Mouse (Mus musculus): ENCODE data around the gene Mrgpra2b.
"Not testable (repeated sequence)": the region's sequence is repeated elsewhere in the genome, so short reads cannot be mapped to it uniquely, and the experiment has no call there.

The Mrgpra2b gene

GRCm38 (mm10) chr7:47528762-47529161 lies at the start of gene Mrgpra2b:
Gene Mrgpra2b, minus strand, starts transcription at chr7:47528862.
- DNase-seq = no peak

- DNase-seq = no peak
Measured at GRCm38 (mm10) chr7:47516379-47516778, 12.3 kb downstream of the Mrgpra2b start.

GRCm38 (mm10) chr7:47515050-47515449 lies 13.6 kb downstream of the Mrgpra2b start:
- DNase-seq = no peak

- DNase-seq = no peak
Measured at GRCm38 (mm10) chr7:47502953-47503352, 25.7 kb downstream of the Mrgpra2b start.

GRCm38 (mm10) chr7:47491266-47491665 lies 37.4 kb downstream of the Mrgpra2b start:
- DNase-seq = not testable (repeated sequence)

GRCm38 (mm10) chr7:47489438-47489837 lies 39.2 kb downstream of the Mrgpra2b start:
- DNase-seq = not testable (repeated sequence)

GRCm38 (mm10) chr7:47483181-47483580 lies 45.5 kb downstream of the Mrgpra2b start:
- DNase-seq = not testable (repeated sequence)

- DNase-seq = not testable (repeated sequence)
Measured at GRCm38 (mm10) chr7:47473904-47474303, 54.8 kb downstream of the Mrgpra2b start.

GRCm38 (mm10) chr7:47465278-47465981 lies 63.2 kb downstream of the Mrgpra2b start:
- DNase-seq = not testable (repeated sequence)

GRCm38 (mm10) chr7:47452015-47452414 lies 76.6 kb downstream of the Mrgpra2b start, which contains the start of gene Mrgpra2a:
Gene Mrgpra2a, minus strand, starts transcription at chr7:47452139.
- DNase-seq = not testable (repeated sequence)

- not testable (repeated sequence) for DNase-seq
Measured at GRCm38 (mm10) chr7:47445729-47446128, 82.9 kb downstream of the Mrgpra2b start.

GRCm38 (mm10) chr7:47436463-47436862 lies 92.2 kb downstream of the Mrgpra2b start:
- not testable (repeated sequence) for DNase-seq

- DNase-seq = not testable (repeated sequence)
Measured at GRCm38 (mm10) chr7:47427815-47428508, 100.7 kb downstream of the Mrgpra2b start.
